Mouse (Mus musculus) intestine, embryonic 16.5 days (tissue): Measurements from ENCODE around the gene Col8a1. TPM values are rescaled to one million over a fixed set of nuclear protein-coding genes. Genes with fewer than 3 reads are reported as not detected.
A peak's percentile ranks its signal among the peaks of the same experiment; 100 is the strongest.

ENCODE experiments used
- ATAC-seq: fragments of 200-750 bp; cut with Nextera tagmentation; 2 replicates; pipeline ENCODE4 v1.8.0; 2017; ENCODE audit warnings: moderate TSS enrichment, moderate library complexity
- H3K27ac ChIP-seq: fragments of 300-500 bp; sonication (generic); 2 replicates; pipeline ENCODE4 v1.5.1; 2014; ENCODE audit warnings: mild to moderate bottlenecking, low read length
- H3K27me3 ChIP-seq: fragments of 300-500 bp; sonication (generic); replicated peaks from 2 replicates; pipeline ENCODE4 v1.6.1; 2014; ENCODE audit warnings: low read length, control low read depth, mixed read lengths; ENCODE audit not compliant: control insufficient read depth, insufficient read depth
- H3K36me3 ChIP-seq: fragments of 300-500 bp; sonication (generic); 2 replicates; pipeline ENCODE4 v1.6.1; 2014; ENCODE audit warnings: low read length, control low read depth; ENCODE audit not compliant: control insufficient read depth, insufficient read depth
- H3K4me1 ChIP-seq: fragments of 300-500 bp; sonication (generic); 2 replicates; pipeline ENCODE4 v1.6.1; 2014; ENCODE audit warnings: low read length, control low read depth, mixed read lengths; ENCODE audit not compliant: control insufficient read depth, insufficient read depth
- H3K4me2 ChIP-seq: fragments of 300-500 bp; sonication (generic); 2 replicates; pipeline ENCODE4 v1.6.1; 2014; ENCODE audit warnings: low read depth, low read length, control low read depth
- H3K4me3 ChIP-seq: fragments of 300-500 bp; sonication (generic); 2 replicates; pipeline ENCODE4 v1.5.1; 2014; ENCODE audit warnings: mild to moderate bottlenecking, low read length
- H3K9ac ChIP-seq: fragments of 300-500 bp; sonication (generic); 2 replicates; pipeline ENCODE4 v1.6.1; 2014; ENCODE audit warnings: low read depth, low read length
- H3K9me3 ChIP-seq: fragments of 300-500 bp; sonication (generic); 2 replicates; pipeline ENCODE4 v1.6.1; 2016; ENCODE audit warnings: low read length, control low read depth; ENCODE audit not compliant: control insufficient read depth
- WGBS: fragments of 180-500 bp; shearing (Covaris S2); extraction: QIAGEN DNeasy Blood & Tissue Kit; methylation state at CpG from one replicate; pipeline ENCODE4 v1.1.7; 2014; 5-methylcytosine and 5-hydroxymethylcytosine counted together
- polyA plus RNA-seq: library from polyadenylated mRNA; unstranded; fragments of >200 nt; fragmentation: Nextera tagmentation; extraction: Ambion mirVana; gene quantifications from 2 replicates; pipeline ENCODE4 v1.2.1, GENCODE M21; 2015

The Col8a1 gene
- polyA plus RNA-seq, 1 experiment from 2014 or later, result 3.4 TPM

DNA sequence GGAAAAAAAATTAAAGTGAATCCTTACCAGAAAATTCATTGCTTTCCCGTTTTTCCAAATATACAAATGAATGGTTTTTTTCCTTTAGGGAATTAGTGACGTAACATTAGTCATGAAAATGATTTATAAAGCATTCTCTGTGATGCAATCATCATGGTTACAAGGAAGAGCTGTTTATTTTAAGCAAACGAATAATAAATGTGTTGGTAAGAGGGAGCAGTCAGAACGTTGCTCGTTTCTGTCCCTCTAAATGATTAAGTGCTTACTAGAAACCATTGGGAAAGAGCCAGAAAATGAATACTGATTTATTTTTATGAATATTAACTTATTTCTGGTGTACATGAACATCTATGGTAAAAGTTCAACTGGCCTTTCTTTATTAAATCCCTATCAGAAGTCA is 119.8 kb downstream of the Col8a1 start:
- 41% methylated on average over 5 of the region's 5 CpGs for WGBS
- Histone ChIP-seq H3K4me2 (no peak overlapping the region), H3K4me3 (no peak overlapping the region), H3K27me3 (no peaks in the 10 kb centered on the region; the same call in 1 of the 2 replicates), H3K9me3 (no peaks in the 10 kb centered on the region), H3K4me1 (no peaks in the 10 kb centered on the region), H3K9ac (no peak overlapping the region), H3K27ac (no peak overlapping the region), H3K36me3 (no peaks in the 10 kb centered on the region)
- no peak for ATAC-seq

DNA sequence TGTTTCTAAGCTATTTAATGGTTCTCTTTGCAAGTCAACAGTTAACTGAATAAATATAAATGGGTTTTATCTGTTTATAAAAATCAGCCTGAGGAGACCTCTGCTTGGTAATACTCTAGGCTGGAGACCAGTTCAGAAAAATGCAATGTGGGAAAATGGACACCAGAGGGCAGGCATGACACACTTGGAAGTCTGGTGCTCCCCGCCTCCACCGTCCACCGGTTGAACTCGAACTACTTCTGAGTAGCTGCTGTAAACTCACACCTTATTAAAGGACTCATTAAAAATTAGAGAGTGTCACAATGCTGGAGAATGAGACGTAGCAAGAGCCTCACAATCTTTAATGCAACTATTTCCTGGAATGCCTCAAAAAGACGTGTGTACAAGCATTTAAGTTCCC is 120.3 kb downstream of the Col8a1 start:
- Histone ChIP-seq H3K9ac (no peak overlapping the region), H3K4me1 (no peaks in the 10 kb centered on the region), H3K4me2 (no peak overlapping the region), H3K27me3 (no peaks in the 10 kb centered on the region; the same call in 1 of the 2 replicates), H3K36me3 (no peaks in the 10 kb centered on the region), H3K9me3 (no peaks in the 10 kb centered on the region), H3K27ac (no peak overlapping the region), H3K4me3 (no peak overlapping the region)
- ATAC-seq, result peak; percentile 81
- 10% methylated on average over 6 of the region's 6 CpGs for WGBS

- 10% methylated on average over 1 of the region's 1 CpGs for WGBS
Measured at GRCm38 (mm10) chr16:57611768-57612167, 142.8 kb downstream of the Col8a1 start.

DNA sequence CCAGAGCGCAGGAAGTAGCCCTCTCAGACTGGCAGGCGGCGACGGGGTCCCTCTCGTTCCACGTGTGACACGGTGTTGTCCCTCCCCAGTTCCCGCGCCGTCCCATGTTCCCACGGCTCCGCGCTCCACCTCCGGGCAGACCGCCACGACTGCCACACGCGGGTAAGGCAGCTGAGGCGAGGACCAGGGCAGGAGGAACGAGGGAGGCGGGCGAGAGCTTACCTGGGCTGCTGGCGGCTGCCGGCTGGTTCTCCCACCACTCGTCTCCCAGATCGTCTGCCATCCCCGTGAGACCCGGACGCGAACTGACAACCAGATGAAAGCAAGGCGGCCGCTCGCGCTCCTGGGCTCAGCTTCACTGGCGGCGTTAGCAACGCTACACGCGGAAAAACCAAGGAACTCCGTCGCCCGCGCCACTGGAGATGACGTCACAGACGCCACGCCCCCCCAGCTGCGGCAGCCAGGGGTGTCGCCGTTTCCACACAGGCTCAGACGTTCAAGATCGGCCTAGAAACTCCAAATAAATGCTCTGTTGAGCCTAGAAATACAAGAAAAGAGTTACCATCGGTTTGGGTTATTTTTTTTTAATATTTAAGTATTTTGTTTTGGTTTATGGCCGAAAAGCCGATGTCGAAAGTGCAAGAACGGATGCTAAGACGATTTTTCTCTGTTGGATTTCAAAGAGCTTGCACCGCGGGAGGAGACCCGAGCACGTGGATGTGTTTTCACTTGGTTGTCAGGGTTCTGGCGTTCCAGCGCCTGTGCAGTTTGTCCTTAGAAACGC is 147.9 kb downstream of the Col8a1 start, which contains the start of gene Cmss1:
Cmss1 (minus strand) TSS at position 421 of the 784 bp plus-strand sequence.
- peak within 1 kb of the TSS; percentile 49; the same call in 1 of the 2 replicates for H3K27ac ChIP-seq
- ATAC-seq, result peak; percentile 96

More at GRCm38 (mm10) chr16:57611768-57612167, 142.8 kb downstream of the Col8a1 start:
- Histone ChIP-seq H3K4me1 (0 out of 2 replicates have a peak, but pooled peaks cover 4% of the 10 kb centered on the region), H3K27me3 (no peaks in the 10 kb centered on the region), H3K36me3 (no peaks in the 10 kb centered on the region), H3K9me3 (no peaks in the 10 kb centered on the region), H3K9ac (no peak overlapping the region), H3K27ac (no peak overlapping the region), H3K4me3 (no peak overlapping the region), H3K4me2 (no peak overlapping the region)
- no peak for ATAC-seq

DNA sequence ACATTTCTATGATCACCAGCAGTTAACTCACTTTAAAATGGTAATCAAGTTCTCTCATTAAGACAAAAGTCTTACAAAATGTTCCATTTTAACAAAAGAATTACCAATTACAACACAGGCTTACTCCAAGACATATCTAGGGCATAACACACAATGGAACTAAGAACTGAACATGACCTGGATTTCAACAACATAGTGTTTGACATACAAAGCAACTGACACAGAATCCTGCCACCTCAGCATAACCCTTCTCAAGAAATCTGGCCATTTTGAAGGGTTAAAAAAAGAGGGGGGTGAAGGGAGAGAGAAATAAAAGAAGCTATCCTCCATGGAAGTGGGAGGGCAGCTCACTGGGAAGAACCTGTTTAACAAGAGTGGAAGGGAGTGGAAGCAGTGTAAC is 153.5 kb downstream of the Col8a1 start:
- ATAC-seq, result no peak
- no peaks in the 10 kb centered on the region for H3K27me3 ChIP-seq
- H3K4me1 ChIP-seq, result peaks cover 4% of the 10 kb centered on the region; the same call in 1 of the 2 replicates
- no peaks in the 10 kb centered on the region for H3K36me3 ChIP-seq
- no peak overlapping the region for H3K4me2 ChIP-seq
- no peak overlapping the region for H3K9ac ChIP-seq
- no peaks in the 10 kb centered on the region; the same call in 1 of the 2 replicates for H3K9me3 ChIP-seq
- no peak overlapping the region for H3K4me3 ChIP-seq
- H3K27ac ChIP-seq, result no peak overlapping the region

More for the DNA sequence above, 147.9 kb downstream of the Col8a1 start, which contains the start of gene Cmss1:
- peak within 1 kb of the TSS; percentile 76 for H3K4me2 ChIP-seq
- H3K27me3 ChIP-seq, result no peaks in the 10 kb centered on the region
- peaks cover 7% of the 10 kb centered on the region; the same call in 1 of the 2 replicates for H3K4me1 ChIP-seq
- H3K4me3 ChIP-seq, result peak within 1 kb of the TSS; percentile 93
- H3K36me3 ChIP-seq, result no peaks in the 10 kb centered on the region
- under 1% methylated on average over 64 of the region's 64 CpGs for WGBS
- H3K9ac ChIP-seq, result peak within 1 kb of the TSS; percentile 78
- H3K9me3 ChIP-seq, result no peaks in the 10 kb centered on the region

GRCm38 (mm10) chr16:57597295-57597957 is 157.1 kb downstream of the Col8a1 start:
- Histone ChIP-seq H3K27ac (no peak overlapping the region), H3K36me3 (no peaks in the 10 kb centered on the region), H3K9ac (no peak overlapping the region), H3K4me1 (no peaks in the 10 kb centered on the region), H3K9me3 (no peaks in the 10 kb centered on the region; the same call in 1 of the 2 replicates), H3K4me3 (no peak overlapping the region), H3K4me2 (no peak overlapping the region), H3K27me3 (no peaks in the 10 kb centered on the region)
- 71% methylated on average over 4 of the region's 4 CpGs for WGBS
- ATAC-seq, result no peak

- 29% methylated on average over 7 of the region's 7 CpGs for WGBS
- ATAC-seq, result peak; percentile 58; the same call in 1 of the 2 replicates
- H3K9ac ChIP-seq, result no peak overlapping the region
- no peak overlapping the region for H3K27ac ChIP-seq
- no peaks in the 10 kb centered on the region for H3K27me3 ChIP-seq
- H3K4me1 ChIP-seq, result no peaks in the 10 kb centered on the region
- no peak overlapping the region for H3K4me2 ChIP-seq
- no peaks in the 10 kb centered on the region for H3K36me3 ChIP-seq
- H3K9me3 ChIP-seq, result no peaks in the 10 kb centered on the region
- H3K4me3 ChIP-seq, result no peak overlapping the region
Measured at GRCm38 (mm10) chr16:57593422-57594157, 160.9 kb downstream of the Col8a1 start.

DNA sequence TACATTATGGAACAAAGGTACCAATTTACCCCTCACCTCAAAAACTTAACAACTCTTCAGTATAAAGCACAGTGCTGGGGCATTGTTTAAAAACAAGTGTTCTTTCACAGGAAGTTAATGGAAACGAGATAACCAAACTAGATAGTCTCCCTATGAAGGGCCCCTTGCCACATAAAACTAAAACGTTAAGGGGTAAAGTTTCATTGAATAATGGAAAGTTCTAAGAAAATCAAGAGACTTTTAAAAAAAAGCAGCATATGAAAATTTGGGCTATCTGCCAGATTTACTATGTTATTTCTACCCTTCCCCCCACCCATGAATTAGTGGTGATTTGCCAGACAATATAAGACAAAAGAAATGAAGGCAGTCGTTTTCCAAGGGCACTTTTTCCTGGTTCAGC is 169.3 kb downstream of the Col8a1 start:
- Histone ChIP-seq H3K9ac (no peak overlapping the region), H3K27ac (no peak overlapping the region), H3K4me3 (no peak overlapping the region), H3K4me1 (no peaks in the 10 kb centered on the region), H3K4me2 (no peak overlapping the region), H3K9me3 (no peaks in the 10 kb centered on the region), H3K27me3 (no peaks in the 10 kb centered on the region), H3K36me3 (no peaks in the 10 kb centered on the region)
- no peak for ATAC-seq
- 39% methylated on average over 3 of the region's 3 CpGs for WGBS

DNA sequence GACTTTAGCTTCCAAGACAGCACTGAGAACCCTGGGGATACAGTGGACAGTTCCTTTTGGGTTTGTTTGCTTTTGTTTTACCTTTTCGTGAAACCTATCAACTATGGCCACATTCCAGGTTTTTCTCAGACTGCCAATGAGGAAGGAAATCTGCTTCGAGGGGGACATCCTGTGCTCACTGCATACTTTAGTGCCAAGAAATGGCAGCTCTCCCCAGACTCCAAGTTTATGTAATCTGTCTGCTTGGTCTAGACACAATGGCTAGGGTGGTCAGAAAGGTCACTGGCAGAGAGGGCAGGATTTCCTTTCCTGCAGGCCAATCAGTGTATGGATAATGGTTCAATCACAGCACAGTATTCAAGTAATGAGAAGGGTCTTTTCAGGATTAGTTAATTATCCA is 172.5 kb downstream of the Col8a1 start:
- Histone ChIP-seq H3K4me1 (no peaks in the 10 kb centered on the region), H3K4me3 (no peak overlapping the region), H3K36me3 (no peaks in the 10 kb centered on the region), H3K9ac (no peak overlapping the region), H3K27ac (no peak overlapping the region), H3K9me3 (no peaks in the 10 kb centered on the region), H3K4me2 (no peak overlapping the region), H3K27me3 (no peaks in the 10 kb centered on the region)
- no peak; the same call in 1 of the 2 replicates for ATAC-seq
- WGBS, result 61% methylated on average over 2 of the region's 2 CpGs
